Mouse (Mus musculus) heart, postnatal 0 days (tissue): Measurements from ENCODE around the gene Maats1.

Experiments
- CTCF ChIP-seq: IDR thresholded peaks from 2 replicates; pipeline ENCODE4 v1.5.1; 2016; ENCODE audit warnings: antibody characterized with exemption, control low read depth, low read depth
- EP300 ChIP-seq: IDR thresholded peaks from 2 replicates; pipeline ENCODE4 v1.6.1; 2016; ENCODE audit warnings: antibody characterized with exemption, low read depth

DNA sequence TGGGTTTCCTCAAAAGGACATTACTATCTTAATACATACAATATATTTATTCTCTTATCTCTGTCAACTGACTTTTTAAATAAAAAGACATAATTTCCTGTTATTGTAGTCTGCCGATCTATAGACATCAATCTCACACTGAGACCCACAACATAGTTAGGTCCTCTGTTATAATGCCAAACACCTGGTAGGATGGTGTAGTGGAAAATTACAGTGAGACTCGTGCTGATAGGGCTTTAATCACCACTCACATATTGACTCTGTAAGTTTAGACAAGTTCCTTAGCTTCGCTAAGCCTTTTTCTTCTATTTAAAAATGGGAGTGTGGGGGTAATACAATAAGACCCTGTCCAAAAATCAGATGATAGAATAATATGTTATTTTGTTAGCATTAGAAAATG lies 17.9 kb upstream of the Maats1 start:
- TF ChIP-seq CTCF (no peak), EP300 (no peak)
